Mouse (Mus musculus) neural tube, embryonic 15.5 days (tissue): ENCODE measurements around the gene Pex6. TPM values are rescaled to one million over a fixed set of nuclear protein-coding genes. Genes with fewer than 3 reads are reported as not detected.

Source experiments
- ATAC-seq: fragments of 200-750 bp; cut with Nextera tagmentation; 2 replicates; pipeline ENCODE4 v1.8.0; 2017; ENCODE audit warnings: mild to moderate bottlenecking, moderate TSS enrichment, moderate library complexity; ENCODE audit not compliant: low FRiP score
- H3K27ac ChIP-seq: fragments of 300-500 bp; sonication (generic); replicated peaks from 2 replicates; pipeline ENCODE4 v1.5.1; 2015; ENCODE audit warnings: mild to moderate bottlenecking, inconsistent platforms
- H3K27me3 ChIP-seq: fragments of 300-500 bp; sonication (generic); replicated peaks from 2 replicates; pipeline ENCODE4 v1.6.1; 2015; ENCODE audit warnings: inconsistent platforms
- H3K36me3 ChIP-seq: fragments of 300-500 bp; sonication (generic); 2 replicates; pipeline ENCODE4 v1.6.1; 2015; ENCODE audit warnings: inconsistent platforms
- H3K4me1 ChIP-seq: fragments of 300-500 bp; sonication (generic); 2 replicates; pipeline ENCODE4 v1.6.1; 2015; ENCODE audit warnings: inconsistent platforms
- H3K4me2 ChIP-seq: fragments of 300-500 bp; sonication (generic); 2 replicates; pipeline ENCODE4 v1.6.1; 2015; ENCODE audit warnings: inconsistent platforms, mild to moderate bottlenecking, moderate library complexity
- H3K4me3 ChIP-seq: fragments of 300-500 bp; sonication (generic); replicated peaks from 2 replicates; pipeline ENCODE4 v1.5.1; 2015; ENCODE audit warnings: mild to moderate bottlenecking, inconsistent platforms
- H3K9ac ChIP-seq: fragments of 300-500 bp; sonication (generic); replicated peaks from 2 replicates; pipeline ENCODE4 v1.6.1; 2015; ENCODE audit warnings: mild to moderate bottlenecking, inconsistent platforms
- H3K9me3 ChIP-seq: fragments of 300-500 bp; sonication (generic); replicated peaks from 2 replicates; pipeline ENCODE4 v1.6.1; 2016; ENCODE audit warnings: inconsistent platforms
- WGBS: fragments of 180-500 bp; shearing (Covaris S2); methylation state at CpG from one replicate; pipeline ENCODE4 v1.1.7; 2015; ENCODE audit warnings: mixed read lengths; 5-methylcytosine and 5-hydroxymethylcytosine counted together
- polyA plus RNA-seq: library from polyadenylated mRNA; unstranded; fragments of >200 nt; fragmentation: Nextera tagmentation; extraction: Ambion mirVana; gene quantifications from 2 replicates; pipeline ENCODE4 v1.2.1, GENCODE M21; 2015

The Pex6 gene
- polyA plus RNA-seq = 27.8 and 28.3 TPM in 2 replicates

GRCm38 (mm10) chr17:46710959-46711597, at the start of gene Pex6:
Gene Pex6 (plus strand): TSS chr17:46711463.
- Histone ChIP-seq H3K4me3 (peak within 1 kb of the TSS; percentile 67), H3K9me3 (no peaks in the 10 kb centered on the region), H3K36me3 (peaks cover 24% of the 10 kb centered on the region), H3K9ac (peak within 1 kb of the TSS; percentile 76), H3K27me3 (no peaks in the 10 kb centered on the region), H3K27ac (peak within 1 kb of the TSS; percentile 84), H3K4me2 (peak within 1 kb of the TSS; percentile 86), H3K4me1 (peaks cover 27% of the 10 kb centered on the region)
- WGBS = 7% methylated on average over 36 of the region's 36 CpGs
- ATAC-seq = peak; percentile 92

GRCm38 (mm10) chr17:46661981-46662380, 49.3 kb upstream of the Pex6 start:
- H3K9me3 ChIP-seq = no peaks in the 10 kb centered on the region
- H3K36me3 ChIP-seq = peaks cover 96% of the 10 kb centered on the region
- no peak overlapping the region for H3K4me2 ChIP-seq
- ATAC-seq = no peak
- H3K4me1 ChIP-seq = no peaks in the 10 kb centered on the region
- no peaks in the 10 kb centered on the region for H3K27me3 ChIP-seq
- no peak overlapping the region for H3K27ac ChIP-seq
- H3K4me3 ChIP-seq = no peak overlapping the region
- no peak overlapping the region for H3K9ac ChIP-seq
- WGBS = 92% methylated on average over 12 of the region's 12 CpGs

DNA sequence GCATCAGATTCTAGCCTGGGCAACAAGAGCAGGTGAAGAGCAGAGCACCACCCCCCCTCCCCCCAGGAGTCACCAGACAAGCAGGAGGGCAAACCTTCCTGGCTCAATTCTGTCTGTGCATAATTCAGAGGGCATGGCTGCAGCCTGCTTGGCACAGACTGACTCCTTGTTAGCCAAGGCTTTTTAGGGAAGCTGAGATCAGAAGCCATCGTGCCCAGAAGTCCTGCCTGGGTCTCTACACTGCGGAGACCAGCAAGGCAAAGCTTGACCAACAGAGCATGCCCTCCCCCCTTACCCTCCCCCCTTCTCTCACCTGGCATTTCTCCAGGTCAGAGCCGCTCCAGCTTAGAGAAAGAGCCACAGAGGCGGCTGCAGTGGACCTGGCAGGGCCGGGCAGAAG, 48.5 kb upstream of the Pex6 start:
- H3K4me1 ChIP-seq = no peaks in the 10 kb centered on the region
- H3K4me2 ChIP-seq = no peak overlapping the region
- no peak overlapping the region for H3K4me3 ChIP-seq
- H3K36me3 ChIP-seq = peaks cover 92% of the 10 kb centered on the region
- H3K9ac ChIP-seq = no peak overlapping the region
- no peaks in the 10 kb centered on the region for H3K27me3 ChIP-seq
- no peak for ATAC-seq
- 90% methylated on average over 4 of the region's 5 CpGs for WGBS
- no peaks in the 10 kb centered on the region for H3K9me3 ChIP-seq
- H3K27ac ChIP-seq = no peak overlapping the region

DNA sequence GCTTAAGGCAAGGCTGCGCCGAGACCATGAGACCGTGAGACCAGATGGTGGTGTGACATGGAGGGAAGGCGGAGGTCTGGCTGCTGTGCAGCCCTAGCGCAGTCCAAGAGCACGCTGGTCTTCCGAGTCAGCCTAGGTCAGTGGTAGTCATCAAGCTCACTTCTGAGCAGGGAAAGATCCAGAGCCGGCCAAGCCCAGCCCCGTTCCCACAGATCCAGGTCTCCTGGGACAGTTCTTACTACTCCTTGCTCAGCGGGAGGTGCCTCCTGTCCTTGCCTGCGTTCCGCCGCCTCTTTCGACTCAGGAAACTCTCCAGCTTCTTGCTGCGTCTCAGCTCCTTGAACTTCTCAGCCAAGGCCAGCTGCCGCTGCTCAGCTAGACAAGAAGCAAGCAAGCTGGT, 43.6 kb upstream of the Pex6 start:
- WGBS = 91% methylated on average over 16 of the region's 16 CpGs
- no peak overlapping the region for H3K4me2 ChIP-seq
- H3K4me1 ChIP-seq = peaks cover 2% of the 10 kb centered on the region
- no peaks in the 10 kb centered on the region for H3K27me3 ChIP-seq
- no peak overlapping the region for H3K9ac ChIP-seq
- no peak overlapping the region for H3K27ac ChIP-seq
- peaks cover 61% of the 10 kb centered on the region for H3K36me3 ChIP-seq
- H3K9me3 ChIP-seq = no peaks in the 10 kb centered on the region
- no peak overlapping the region for H3K4me3 ChIP-seq
- ATAC-seq = no peak

GRCm38 (mm10) chr17:46669911-46670310, 41.4 kb upstream of the Pex6 start:
- 96% methylated on average over 10 of the region's 10 CpGs for WGBS
- no peak overlapping the region for H3K4me3 ChIP-seq
- no peak for ATAC-seq
- peaks cover 43% of the 10 kb centered on the region for H3K36me3 ChIP-seq
- H3K9me3 ChIP-seq = no peaks in the 10 kb centered on the region
- H3K4me2 ChIP-seq = no peak overlapping the region
- H3K27ac ChIP-seq = no peak overlapping the region
- H3K27me3 ChIP-seq = no peaks in the 10 kb centered on the region
- peaks cover 20% of the 10 kb centered on the region for H3K4me1 ChIP-seq
- no peak overlapping the region for H3K9ac ChIP-seq

GRCm38 (mm10) chr17:46673850-46674529, 37.3 kb upstream of the Pex6 start, which contains the start of gene Rrp36:
Gene Rrp36 (minus strand): TSS chr17:46674352.
- H3K4me1 ChIP-seq = peaks cover 37% of the 10 kb centered on the region
- WGBS = under 1% methylated on average over 43 of the region's 43 CpGs

DNA sequence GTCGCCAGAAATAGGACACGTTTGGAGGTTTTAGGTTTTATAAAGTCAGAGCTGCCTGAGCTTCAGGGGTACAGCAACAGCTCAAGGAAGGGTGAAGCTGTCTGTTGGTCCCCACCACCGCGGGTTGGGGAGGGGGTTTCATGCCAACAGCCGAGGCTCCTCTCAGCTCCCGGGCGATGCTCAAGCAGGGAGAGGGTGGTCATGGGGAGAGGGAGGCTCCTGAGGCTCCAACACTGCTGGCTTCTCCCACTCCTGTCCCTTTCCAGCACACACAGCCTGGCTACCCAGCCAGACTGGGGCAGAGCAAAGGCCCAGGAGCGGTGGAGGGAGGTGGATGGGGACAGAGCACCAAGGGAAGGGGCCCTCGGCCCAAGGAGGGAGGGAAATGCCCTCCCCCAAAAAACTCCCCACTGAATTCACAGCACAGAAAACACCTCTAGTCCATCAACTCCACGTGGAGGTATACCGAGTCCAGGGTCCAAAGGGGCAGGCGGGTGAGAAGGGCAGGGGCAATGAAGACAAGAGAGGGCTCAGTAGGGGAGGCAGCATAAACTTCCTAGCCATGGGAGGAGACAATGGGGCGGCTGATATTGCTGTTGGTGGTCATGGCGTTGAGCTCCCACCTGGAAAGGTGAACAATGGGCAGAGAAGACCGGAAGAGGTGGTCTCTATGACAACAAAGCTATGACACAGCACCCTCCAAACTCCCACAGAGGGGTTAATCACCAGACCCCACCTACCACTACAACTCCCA, 36.6 kb upstream of the Pex6 start:
- Histone ChIP-seq H3K27ac (peak overlapping the region; percentile 75), H3K9me3 (no peaks in the 10 kb centered on the region), H3K27me3 (no peaks in the 10 kb centered on the region), H3K4me3 (peak overlapping the region; percentile 85), H3K9ac (peak overlapping the region; percentile 37), H3K4me1 (peaks cover 44% of the 10 kb centered on the region), H3K36me3 (peaks cover 45% of the 10 kb centered on the region), H3K4me2 (peak overlapping the region; percentile 92)
- peak; percentile 58 for ATAC-seq
- 12% methylated on average over 15 of the region's 15 CpGs for WGBS

More at GRCm38 (mm10) chr17:46673850-46674529, 37.3 kb upstream of the Pex6 start, which contains the start of gene Rrp36:
- Histone ChIP-seq H3K27me3 (no peaks in the 10 kb centered on the region), H3K9me3 (no peaks in the 10 kb centered on the region), H3K4me2 (peak within 1 kb of the TSS; percentile 92), H3K4me3 (peak within 1 kb of the TSS; percentile 85), H3K27ac (peak within 1 kb of the TSS; percentile 75), H3K9ac (peak within 1 kb of the TSS; percentile 71), H3K36me3 (peaks cover 52% of the 10 kb centered on the region)
- peak; percentile 90 for ATAC-seq

DNA sequence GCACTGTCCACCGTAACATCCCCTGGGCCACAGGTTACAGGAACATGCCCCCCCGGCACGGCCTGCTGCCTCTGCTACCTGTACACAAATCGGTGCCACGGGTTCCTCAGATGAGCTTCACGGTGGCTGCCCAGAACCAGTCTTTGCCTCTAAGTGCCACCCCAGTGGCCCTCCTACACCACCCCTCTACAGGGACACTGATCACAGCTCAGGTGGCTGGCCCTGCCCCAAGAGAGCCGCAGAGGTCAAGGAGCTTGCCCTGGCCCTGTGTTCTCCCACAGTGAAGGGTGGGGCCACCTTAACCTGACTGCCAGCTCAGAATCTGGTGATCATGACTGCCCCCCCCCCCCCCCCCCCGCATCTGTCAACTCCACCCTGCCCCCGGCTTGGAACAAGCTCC, 32.8 kb upstream of the Pex6 start, which contains the start of gene Mea1:
Mea1 (plus strand) TSS at position 378 of the 400 bp plus-strand sequence.
- peak within 1 kb of the TSS; percentile 57 for H3K4me3 ChIP-seq
- H3K27ac ChIP-seq = peak within 1 kb of the TSS; percentile 85; the same call in 1 of the 2 replicates
- H3K9ac ChIP-seq = peak within 1 kb of the TSS; percentile 55
- 97% methylated on average over 8 of the region's 9 CpGs for WGBS
- peaks cover 44% of the 10 kb centered on the region for H3K36me3 ChIP-seq
- H3K9me3 ChIP-seq = no peaks in the 10 kb centered on the region
- no peak for ATAC-seq
- H3K4me1 ChIP-seq = peaks cover 49% of the 10 kb centered on the region
- no peaks in the 10 kb centered on the region for H3K27me3 ChIP-seq
- H3K4me2 ChIP-seq = peak within 1 kb of the TSS; percentile 94

- peak overlapping the region; percentile 94 for H3K4me2 ChIP-seq
- WGBS = 72% methylated on average over 9 of the region's 9 CpGs
- H3K27ac ChIP-seq = no peak overlapping the region
- H3K36me3 ChIP-seq = peaks cover 49% of the 10 kb centered on the region
- no peaks in the 10 kb centered on the region for H3K27me3 ChIP-seq
- peak overlapping the region; percentile 55 for H3K9ac ChIP-seq
- no peaks in the 10 kb centered on the region for H3K9me3 ChIP-seq
- no peak for ATAC-seq
- H3K4me3 ChIP-seq = peak overlapping the region; percentile 8; the same call in 1 of the 2 replicates
- H3K4me1 ChIP-seq = peaks cover 45% of the 10 kb centered on the region
These were observed 32.4 kb upstream of the Pex6 start for GRCm38 (mm10) chr17:46678911-46679310.

GRCm38 (mm10) chr17:46679843-46680759, 31.2 kb upstream of the Pex6 start:
- H3K27me3 ChIP-seq = no peaks in the 10 kb centered on the region
- ATAC-seq = peak; percentile 48
- H3K4me2 ChIP-seq = peak overlapping the region; percentile 94
- WGBS = under 1% methylated on average over 34 of the region's 34 CpGs
- H3K4me3 ChIP-seq = peak overlapping the region; percentile 57
- peak overlapping the region; percentile 55 for H3K9ac ChIP-seq
- H3K27ac ChIP-seq = peak overlapping the region; percentile 85
- peaks cover 36% of the 10 kb centered on the region for H3K4me1 ChIP-seq
- H3K36me3 ChIP-seq = peaks cover 54% of the 10 kb centered on the region
- H3K9me3 ChIP-seq = no peaks in the 10 kb centered on the region
